Mouse (Mus musculus): Measurements from ENCODE around the gene Qrsl1. TPM values are rescaled to one million over a fixed set of nuclear protein-coding genes. Genes with fewer than 3 reads are reported as not detected.

Gene Qrsl1
- polyA plus RNA-seq, 1 experiment from 2014 or later: 19.2 TPM

DNA sequence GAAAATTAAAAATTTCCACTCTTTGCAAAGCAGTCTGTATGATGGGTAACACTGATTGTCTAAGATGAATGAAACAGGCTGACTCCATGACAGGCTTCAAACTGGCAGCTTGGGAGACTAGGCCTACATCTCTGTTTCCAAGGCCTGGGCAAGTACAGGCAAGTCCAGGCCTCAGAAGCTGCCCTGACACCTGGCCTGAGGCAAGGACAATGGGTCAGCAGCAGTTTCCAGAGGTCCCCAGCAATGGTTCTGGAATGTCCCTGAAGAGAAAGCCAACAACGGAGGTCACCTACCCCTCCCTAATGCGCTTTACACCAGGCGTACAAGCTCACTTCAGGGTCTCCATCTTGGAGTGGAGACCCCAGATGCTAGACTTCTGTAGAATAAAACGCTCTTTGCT, 8.6 kb downstream of the Qrsl1 start:
- peaks cover 2% of the 10 kb centered on the region; the same call in 1 of the 2 replicates for H3K36me3 ChIP-seq (ENCODE audit: control insufficient read depth, insufficient read depth, low read length)
- WGBS: 95% methylated on average over 4 of the region's 4 CpGs
- H3K27ac ChIP-seq (ENCODE audit: low read length): no peak overlapping the region
- no peaks in the 10 kb centered on the region for H3K9me3 ChIP-seq (ENCODE audit: control insufficient read depth, low read length)
- no peak overlapping the region for H3K4me2 ChIP-seq (ENCODE audit: low read depth, low read length)
- no peaks in the 10 kb centered on the region for H3K27me3 ChIP-seq (replicated peaks; ENCODE audit: control insufficient read depth, insufficient read depth, low read length)
- H3K4me1 ChIP-seq (ENCODE audit: control insufficient read depth, insufficient read depth, low read length): no peaks in the 10 kb centered on the region
- no peak for ATAC-seq
- no peak overlapping the region for H3K4me3 ChIP-seq (ENCODE audit: low read length)
- H3K9ac ChIP-seq (ENCODE audit: low read depth, low read length): no peak overlapping the region

DNA sequence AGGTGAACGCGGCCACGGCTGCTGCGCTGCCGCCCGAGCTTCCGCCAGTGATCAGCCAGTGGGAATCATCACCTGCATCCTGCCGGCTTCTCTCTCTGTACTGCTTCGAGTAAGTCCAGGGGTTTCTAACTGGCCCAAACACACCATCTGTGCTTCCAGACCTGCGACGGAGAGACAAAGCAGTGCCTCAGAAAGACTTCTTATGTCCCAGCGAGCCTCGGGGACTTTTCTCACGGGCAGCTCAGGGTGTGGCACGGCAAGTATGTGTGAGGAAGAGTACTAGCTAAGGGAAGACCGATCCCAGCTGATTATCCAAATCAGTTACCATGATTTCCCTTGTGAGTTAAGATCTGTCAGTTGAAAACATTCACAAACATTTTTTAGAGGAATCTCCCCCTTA, 12.6 kb downstream of the Qrsl1 start:
- H3K4me2 ChIP-seq (ENCODE audit: low read depth, low read length): no peak overlapping the region
- H3K27me3 ChIP-seq (replicated peaks; ENCODE audit: control insufficient read depth, insufficient read depth, low read length): no peaks in the 10 kb centered on the region
- no peak overlapping the region for H3K4me3 ChIP-seq (ENCODE audit: low read length)
- no peak for ATAC-seq
- WGBS: 90% methylated on average over 16 of the region's 16 CpGs
- H3K4me1 ChIP-seq (ENCODE audit: control insufficient read depth, insufficient read depth, low read length): no peaks in the 10 kb centered on the region
- H3K9me3 ChIP-seq (ENCODE audit: control insufficient read depth, low read length): no peaks in the 10 kb centered on the region
- H3K9ac ChIP-seq (ENCODE audit: low read depth, low read length): no peak overlapping the region
- H3K36me3 ChIP-seq (ENCODE audit: control insufficient read depth, insufficient read depth, low read length): peaks cover 5% of the 10 kb centered on the region; the same call in 1 of the 2 replicates
- no peak overlapping the region for H3K27ac ChIP-seq (ENCODE audit: low read length)

DNA sequence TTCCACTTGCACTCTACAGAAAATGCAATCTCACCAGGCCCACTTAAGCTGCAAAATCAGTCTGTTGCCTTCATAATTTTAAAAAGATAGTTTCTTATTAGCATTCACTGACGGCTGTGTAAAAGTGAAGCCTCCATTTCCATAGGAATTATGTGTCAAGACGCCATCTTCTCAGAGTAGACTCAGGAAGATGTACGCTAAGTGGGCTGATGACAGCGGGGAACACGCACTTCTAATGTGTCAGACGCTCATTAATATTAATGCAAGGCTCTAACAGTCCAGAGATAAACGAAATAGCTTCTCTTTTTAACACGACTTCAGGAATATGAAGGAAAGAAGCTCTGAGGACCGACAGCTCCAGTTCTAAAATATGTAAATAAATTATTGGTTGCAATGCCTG, 13.9 kb downstream of the Qrsl1 start:
- 88% methylated on average over 9 of the region's 9 CpGs for WGBS
- Histone ChIP-seq H3K27me3 (replicated peaks; ENCODE audit: control insufficient read depth, insufficient read depth, low read length) (no peaks in the 10 kb centered on the region), H3K9ac (ENCODE audit: low read depth, low read length) (no peak overlapping the region), H3K4me2 (ENCODE audit: low read depth, low read length) (no peak overlapping the region), H3K4me1 (ENCODE audit: control insufficient read depth, insufficient read depth, low read length) (no peaks in the 10 kb centered on the region), H3K9me3 (ENCODE audit: control insufficient read depth, low read length) (no peaks in the 10 kb centered on the region), H3K27ac (ENCODE audit: low read length) (no peak overlapping the region), H3K4me3 (ENCODE audit: low read length) (no peak overlapping the region), H3K36me3 (ENCODE audit: control insufficient read depth, insufficient read depth, low read length) (peaks cover 5% of the 10 kb centered on the region; the same call in 1 of the 2 replicates)
- ATAC-seq: no peak

DNA sequence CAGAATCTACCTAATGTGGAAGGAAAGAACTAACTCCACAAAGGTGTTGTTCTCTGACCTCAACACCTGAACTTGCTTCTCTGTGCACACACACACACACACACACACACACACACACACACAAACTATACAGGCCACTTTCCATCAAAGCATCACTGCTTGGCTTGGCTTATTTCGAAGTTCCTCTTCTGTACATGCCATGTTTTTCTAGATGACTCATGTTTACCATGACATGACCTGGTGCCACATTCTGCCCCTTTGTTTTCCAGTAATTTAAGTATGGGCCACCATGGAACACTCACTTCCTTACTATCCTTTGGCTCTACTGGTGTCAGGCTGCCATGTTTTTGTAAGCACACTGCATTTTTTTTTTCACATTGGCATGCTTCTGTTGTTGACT, 30.1 kb downstream of the Qrsl1 start:
- Histone ChIP-seq H3K36me3 (ENCODE audit: control insufficient read depth, insufficient read depth, low read length) (0 out of 2 replicates have a peak, but pooled peaks cover 2% of the 10 kb centered on the region), H3K4me3 (ENCODE audit: low read length) (no peak overlapping the region), H3K4me1 (ENCODE audit: control insufficient read depth, insufficient read depth, low read length) (no peaks in the 10 kb centered on the region), H3K4me2 (ENCODE audit: low read depth, low read length) (no peak overlapping the region), H3K9me3 (ENCODE audit: control insufficient read depth, low read length) (no peaks in the 10 kb centered on the region), H3K27ac (ENCODE audit: low read length) (no peak overlapping the region), H3K9ac (ENCODE audit: low read depth, low read length) (no peak overlapping the region), H3K27me3 (replicated peaks; ENCODE audit: control insufficient read depth, insufficient read depth, low read length) (no peaks in the 10 kb centered on the region)
- no peak for ATAC-seq
- 92% methylated on average over 1 of the region's 1 CpGs for WGBS

DNA sequence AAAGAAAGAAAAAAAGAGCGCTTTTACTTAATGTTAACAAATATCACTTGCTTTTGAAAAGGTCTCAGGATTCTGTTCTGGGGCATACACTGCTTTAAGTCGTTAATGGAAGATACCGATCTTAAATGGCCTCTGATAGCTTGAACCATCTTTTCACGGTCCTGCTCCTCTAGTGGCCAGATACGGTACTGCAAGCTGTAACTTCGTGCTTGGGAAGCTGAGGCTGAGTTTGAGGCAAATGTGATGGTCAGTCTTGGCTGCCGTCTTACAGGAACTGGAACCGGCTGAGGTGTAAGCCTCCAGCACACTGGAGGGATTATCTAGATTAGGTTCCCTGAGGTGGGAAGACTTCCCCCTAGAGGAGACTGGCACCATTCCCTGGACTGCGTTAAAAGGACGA, 30.8 kb downstream of the Qrsl1 start:
- no peak overlapping the region for H3K4me2 ChIP-seq (ENCODE audit: low read depth, low read length)
- no peaks in the 10 kb centered on the region for H3K4me1 ChIP-seq (ENCODE audit: control insufficient read depth, insufficient read depth, low read length)
- 79% methylated on average over 10 of the region's 10 CpGs for WGBS
- H3K36me3 ChIP-seq (ENCODE audit: control insufficient read depth, insufficient read depth, low read length): no peaks in the 10 kb centered on the region
- no peaks in the 10 kb centered on the region for H3K9me3 ChIP-seq (ENCODE audit: control insufficient read depth, low read length)
- no peaks in the 10 kb centered on the region for H3K27me3 ChIP-seq (replicated peaks; ENCODE audit: control insufficient read depth, insufficient read depth, low read length)
- no peak for ATAC-seq
- no peak overlapping the region for H3K27ac ChIP-seq (ENCODE audit: low read length)
- no peak overlapping the region for H3K9ac ChIP-seq (ENCODE audit: low read depth, low read length)
- H3K4me3 ChIP-seq (ENCODE audit: low read length): no peak overlapping the region

DNA sequence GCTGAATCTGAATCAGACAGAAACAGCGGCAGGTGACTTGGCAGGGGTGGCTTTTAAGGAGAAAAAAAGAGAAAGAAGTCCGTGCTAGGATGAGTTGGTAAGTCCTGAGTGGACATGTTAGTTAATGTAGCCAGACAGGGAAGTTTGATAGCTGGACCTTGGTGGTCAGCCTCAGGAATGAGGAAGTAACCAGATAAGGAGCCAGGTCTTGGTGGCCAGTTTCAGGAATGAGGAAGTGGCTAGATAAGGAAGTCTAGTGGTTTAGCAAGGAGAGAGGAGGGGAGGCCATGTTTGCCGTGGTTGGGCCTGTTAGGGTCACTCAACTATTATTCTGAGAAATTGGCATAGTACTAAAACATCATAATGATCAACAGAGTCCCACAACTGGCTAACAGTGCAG, 45.2 kb downstream of the Qrsl1 start:
- H3K4me1 ChIP-seq (ENCODE audit: control insufficient read depth, insufficient read depth, low read length): no peaks in the 10 kb centered on the region
- H3K27me3 ChIP-seq (replicated peaks; ENCODE audit: control insufficient read depth, insufficient read depth, low read length): no peaks in the 10 kb centered on the region
- ATAC-seq: no peak
- no peaks in the 10 kb centered on the region for H3K9me3 ChIP-seq (ENCODE audit: control insufficient read depth, low read length)
- no peak overlapping the region for H3K4me2 ChIP-seq (ENCODE audit: low read depth, low read length)
- H3K36me3 ChIP-seq (ENCODE audit: control insufficient read depth, insufficient read depth, low read length): no peaks in the 10 kb centered on the region
- H3K27ac ChIP-seq (ENCODE audit: low read length): no peak overlapping the region
- no peak overlapping the region for H3K9ac ChIP-seq (ENCODE audit: low read depth, low read length)
- WGBS: 84% methylated on average over 3 of the region's 3 CpGs
- H3K4me3 ChIP-seq (ENCODE audit: low read length): no peak overlapping the region

DNA sequence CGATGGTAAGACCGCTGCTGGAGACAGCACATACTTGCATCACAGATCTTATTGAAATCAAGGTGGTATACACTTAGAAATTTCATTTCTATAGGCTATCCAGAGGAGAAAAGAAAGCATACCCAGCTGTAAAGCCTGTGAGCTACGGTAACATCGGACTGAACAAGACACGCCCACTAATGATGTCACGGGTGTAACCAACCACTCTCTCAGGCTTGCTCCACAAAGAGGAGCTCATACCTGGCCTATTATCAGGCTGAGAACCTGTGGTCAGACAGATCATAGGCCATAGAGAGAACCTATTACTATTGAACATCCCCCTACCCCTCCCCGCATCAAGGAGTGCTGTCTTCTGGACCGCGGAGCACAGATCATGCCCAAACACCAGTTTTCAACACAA, 45.6 kb downstream of the Qrsl1 start:
- Histone ChIP-seq H3K36me3 (ENCODE audit: control insufficient read depth, insufficient read depth, low read length) (no peaks in the 10 kb centered on the region), H3K4me1 (ENCODE audit: control insufficient read depth, insufficient read depth, low read length) (no peaks in the 10 kb centered on the region), H3K27ac (ENCODE audit: low read length) (no peak overlapping the region), H3K9ac (ENCODE audit: low read depth, low read length) (no peak overlapping the region), H3K4me2 (ENCODE audit: low read depth, low read length) (no peak overlapping the region), H3K4me3 (ENCODE audit: low read length) (no peak overlapping the region), H3K9me3 (ENCODE audit: control insufficient read depth, low read length) (no peaks in the 10 kb centered on the region), H3K27me3 (replicated peaks; ENCODE audit: control insufficient read depth, insufficient read depth, low read length) (no peaks in the 10 kb centered on the region)
- 94% methylated on average over 9 of the region's 9 CpGs for WGBS
- ATAC-seq: no peak

DNA sequence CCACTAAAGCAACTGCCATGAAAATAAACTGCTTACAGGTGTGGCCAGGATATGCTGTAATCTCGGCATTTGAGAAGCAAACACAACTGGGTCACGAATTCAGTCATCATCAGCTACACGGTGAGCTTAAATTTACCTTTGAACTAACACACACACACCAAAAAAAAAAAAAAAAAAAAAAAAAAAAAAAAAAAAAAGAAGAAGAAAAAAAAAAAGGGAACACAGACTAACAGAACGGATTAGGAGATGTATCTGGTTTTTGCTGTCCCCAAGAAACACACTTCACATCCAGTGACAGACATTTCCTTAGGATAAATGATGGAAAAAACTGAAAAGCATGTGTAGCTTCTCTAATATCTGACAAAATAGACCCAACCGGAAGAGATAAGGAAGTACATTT, 49.6 kb downstream of the Qrsl1 start:
- no peak overlapping the region for H3K4me3 ChIP-seq (ENCODE audit: low read length)
- WGBS: 79% methylated on average over 5 of the region's 5 CpGs
- no peaks in the 10 kb centered on the region for H3K4me1 ChIP-seq (ENCODE audit: control insufficient read depth, insufficient read depth, low read length)
- no peaks in the 10 kb centered on the region for H3K27me3 ChIP-seq (replicated peaks; ENCODE audit: control insufficient read depth, insufficient read depth, low read length)
- H3K4me2 ChIP-seq (ENCODE audit: low read depth, low read length): no peak overlapping the region
- no peak overlapping the region for H3K9ac ChIP-seq (ENCODE audit: low read depth, low read length)
- H3K36me3 ChIP-seq (ENCODE audit: control insufficient read depth, insufficient read depth, low read length): no peaks in the 10 kb centered on the region
- no peak overlapping the region for H3K27ac ChIP-seq (ENCODE audit: low read length)
- no peaks in the 10 kb centered on the region for H3K9me3 ChIP-seq (ENCODE audit: control insufficient read depth, low read length)
- ATAC-seq: no peak

DNA sequence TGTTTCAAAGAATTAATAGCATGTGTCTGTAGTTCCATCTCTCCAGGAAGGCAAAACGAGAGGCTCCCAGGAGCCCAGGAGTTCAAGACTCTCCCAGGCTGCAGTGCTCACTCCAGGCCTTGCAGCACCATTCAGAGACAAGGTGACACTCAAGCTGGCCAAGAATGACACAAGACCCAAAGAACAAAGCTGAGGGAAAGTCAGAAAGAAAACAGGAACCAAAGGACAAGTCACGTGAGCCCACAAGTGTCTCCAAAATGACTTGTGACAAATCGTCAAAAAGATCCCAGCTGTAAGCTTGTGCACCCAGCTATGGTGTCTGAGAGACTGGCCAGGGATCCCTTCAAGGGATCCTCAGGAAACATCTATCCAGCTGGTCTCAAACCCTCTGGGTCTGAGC, 52.1 kb downstream of the Qrsl1 start:
- no peak overlapping the region for H3K9ac ChIP-seq (ENCODE audit: low read depth, low read length)
- H3K27me3 ChIP-seq (replicated peaks; ENCODE audit: control insufficient read depth, insufficient read depth, low read length): no peaks in the 10 kb centered on the region
- ATAC-seq: no peak
- 80% methylated on average over 3 of the region's 3 CpGs for WGBS
- no peaks in the 10 kb centered on the region for H3K9me3 ChIP-seq (ENCODE audit: control insufficient read depth, low read length)
- H3K4me3 ChIP-seq (ENCODE audit: low read length): no peak overlapping the region
- no peaks in the 10 kb centered on the region for H3K36me3 ChIP-seq (ENCODE audit: control insufficient read depth, insufficient read depth, low read length)
- H3K4me2 ChIP-seq (ENCODE audit: low read depth, low read length): no peak overlapping the region
- no peak overlapping the region for H3K27ac ChIP-seq (ENCODE audit: low read length)
- H3K4me1 ChIP-seq (ENCODE audit: control insufficient read depth, insufficient read depth, low read length): no peaks in the 10 kb centered on the region

DNA sequence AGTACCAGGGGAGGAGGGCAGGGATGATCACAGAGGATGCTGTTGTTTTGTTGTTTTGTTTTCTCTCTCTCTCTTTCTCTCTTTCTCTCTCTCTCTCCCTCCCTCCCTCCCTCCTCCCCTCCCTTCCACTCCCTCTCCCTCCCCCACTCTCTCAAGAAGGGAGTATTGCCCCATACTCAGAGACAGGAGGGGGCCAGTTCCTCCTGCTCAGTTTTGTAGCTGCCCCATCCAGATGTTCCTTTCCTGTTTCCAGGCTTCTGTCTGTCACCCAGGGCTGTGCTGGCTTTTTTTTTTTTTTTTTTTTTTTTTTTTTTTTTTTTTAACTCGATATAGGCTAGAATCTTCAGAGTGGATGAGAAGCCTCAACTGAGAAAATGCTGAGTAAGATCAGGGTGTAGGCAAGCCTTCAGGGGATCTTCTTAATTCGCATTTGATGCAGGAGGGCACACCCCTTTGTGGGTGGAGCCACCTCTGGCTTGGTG, 55.4 kb downstream of the Qrsl1 start:
- H3K27me3 ChIP-seq (replicated peaks; ENCODE audit: control insufficient read depth, insufficient read depth, low read length): no peaks in the 10 kb centered on the region
- no peaks in the 10 kb centered on the region for H3K4me1 ChIP-seq (ENCODE audit: control insufficient read depth, insufficient read depth, low read length)
- H3K9ac ChIP-seq (ENCODE audit: low read depth, low read length): no peak overlapping the region
- ATAC-seq: no peak
- peaks cover 6% of the 10 kb centered on the region; the same call in 1 of the 2 replicates for H3K9me3 ChIP-seq (ENCODE audit: control insufficient read depth, low read length)
- H3K36me3 ChIP-seq (ENCODE audit: control insufficient read depth, insufficient read depth, low read length): no peaks in the 10 kb centered on the region
- 66% methylated on average over 2 of the region's 2 CpGs for WGBS
- H3K4me3 ChIP-seq (ENCODE audit: low read length): no peak overlapping the region
- H3K4me2 ChIP-seq (ENCODE audit: low read depth, low read length): no peak overlapping the region
- H3K27ac ChIP-seq (ENCODE audit: low read length): no peak overlapping the region

Data from intestine, embryonic 16.5 days (tissue).